Mouse (Mus musculus): ENCODE results near the gene Micu2. TPM values are rescaled to one million over a fixed set of nuclear protein-coding genes. Genes with fewer than 3 reads are reported as not detected.

The Micu2 gene
- total RNA-seq, 2 experiments from 2014 or later = 77.3 to 83.5 TPM

- no peak for DNase-seq
Observed at GRCm38 (mm10) chr14:57892961-57893360, 106.1 kb downstream of the Micu2 start.

- peak; percentile 94 to 95 for DNase-seq
Observed at GRCm38 (mm10) chr14:57890011-57890842, 108.8 kb downstream of the Micu2 start, which contains the start of gene Zdhhc20. Zdhhc20 (minus strand) TSS chr14:57890276.

GRCm38 (mm10) chr14:57889541-57890010 is 109.5 kb downstream of the Micu2 start:
- DNase-seq = peak in 1 of 2 experiments; percentile 54

GRCm38 (mm10) chr14:57887171-57887570 is 111.9 kb downstream of the Micu2 start:
- DNase-seq = peak; percentile 45 to 53

- no peak for DNase-seq
Observed at GRCm38 (mm10) chr14:57886032-57886431, 113.0 kb downstream of the Micu2 start.

GRCm38 (mm10) chr14:57883341-57883740 is 115.7 kb downstream of the Micu2 start:
- DNase-seq = no peak

GRCm38 (mm10) chr14:57882720-57883119 is 116.3 kb downstream of the Micu2 start:
- no peak for DNase-seq

- peak; percentile 83 to 92 for DNase-seq
Observed at GRCm38 (mm10) chr14:57881793-57882192, 117.3 kb downstream of the Micu2 start.

- no peak for DNase-seq
Observed at GRCm38 (mm10) chr14:57881074-57881473, 118.0 kb downstream of the Micu2 start.

- no peak for DNase-seq
Observed at GRCm38 (mm10) chr14:57877921-57878320, 121.1 kb downstream of the Micu2 start.

- no peak for DNase-seq
Observed at GRCm38 (mm10) chr14:57866676-57867276, 132.3 kb downstream of the Micu2 start.

Other genes with a start within 250 kb of the Micu2 start
- gene Lats2, start 240.9 kb downstream of the Micu2 start, total RNA-seq (2021) = 10 to 100 TPM; 30.7 to 31.1 TPM
- 10 to 100 TPM; 71.5 to 74.0 TPM for gene Sap18, start 201.1 kb downstream of the Micu2 start, total RNA-seq (2021)
- gene Ska3, start 173.1 kb downstream of the Micu2 start, total RNA-seq (2021) = under 1 TPM in 1 of 2 experiments, not detected in 1; 0.22 TPM
- gene Mrpl57, start 173.0 kb downstream of the Micu2 start, total RNA-seq (2021) = 10 to 100 TPM; 70.8 to 77.3 TPM
- 1 to 10 TPM; 5.8 to 8.0 TPM for gene Zdhhc20, start 109.0 kb downstream of the Micu2 start, total RNA-seq (2021)
- gene Fgf9, start 71.3 kb upstream of the Micu2 start, total RNA-seq (2021) = 1 to 10 TPM; 7.1 TPM